Mouse (Mus musculus) v-Abl transformed pro-B cells (cell line): ENCODE data around the gene Ghrhr.

Experiments used
- in situ Hi-C, 2 experiments: fragments of 400-800 bp; cut with MboI; formaldehyde crosslinking; loops; one replicate each; pipeline ENCODE4 v1.15.1; 2025; ENCODE audit not compliant: unreplicated experiment in 2 of 2

Gene Ghrhr

GRCm38 (mm10) chr6:55376076-55376475 is at the start of gene Ghrhr:
Gene Ghrhr, plus strand, starts transcription at chr6:55376295.
- in situ Hi-C loops: no loop called here

GRCm38 (mm10) chr6:55326299-55326698 is 49.8 kb upstream of the Ghrhr start:
- in situ Hi-C loops: no loop called here

- in situ Hi-C loops: no loop called here
Measured at GRCm38 (mm10) chr6:55327326-55327725, 48.8 kb upstream of the Ghrhr start.

GRCm38 (mm10) chr6:55328179-55328578 is 47.9 kb upstream of the Ghrhr start:
- in situ Hi-C loops: no loop called here

GRCm38 (mm10) chr6:55331315-55331714 is 44.8 kb upstream of the Ghrhr start:
- in situ Hi-C loops: no loop called here

- in situ Hi-C loops: no loop called here
Measured at GRCm38 (mm10) chr6:55332100-55332772, 43.9 kb upstream of the Ghrhr start.

- in situ Hi-C loops: no loop called here
Measured at GRCm38 (mm10) chr6:55332773-55333109, 43.4 kb upstream of the Ghrhr start.

- in situ Hi-C loops: no loop called here
Measured at GRCm38 (mm10) chr6:55335989-55336514, 40.0 kb upstream of the Ghrhr start, which contains the start of gene Aqp1. Gene Aqp1, plus strand, starts transcription at chr6:55336432.

GRCm38 (mm10) chr6:55337242-55337641 is 38.9 kb upstream of the Ghrhr start:
- in situ Hi-C loops: no loop called here

- in situ Hi-C loops: no loop called here
Measured at GRCm38 (mm10) chr6:55338077-55338476, 38.0 kb upstream of the Ghrhr start.

GRCm38 (mm10) chr6:55338934-55339825 is 36.9 kb upstream of the Ghrhr start:
- in situ Hi-C loops: no loop called here

- in situ Hi-C loops: no loop called here
Measured at GRCm38 (mm10) chr6:55341688-55342087, 34.4 kb upstream of the Ghrhr start.

GRCm38 (mm10) chr6:55342328-55342727 is 33.8 kb upstream of the Ghrhr start:
- in situ Hi-C loops: no loop called here

GRCm38 (mm10) chr6:55343446-55343845 is 32.6 kb upstream of the Ghrhr start:
- in situ Hi-C loops: no loop called here

- in situ Hi-C loops: no loop called here
Measured at GRCm38 (mm10) chr6:55344291-55345016, 31.6 kb upstream of the Ghrhr start.

GRCm38 (mm10) chr6:55345264-55345663 is 30.8 kb upstream of the Ghrhr start:
- in situ Hi-C loops: no loop called here

- in situ Hi-C loops: no loop called here
Measured at GRCm38 (mm10) chr6:55346491-55346890, 29.6 kb upstream of the Ghrhr start.

GRCm38 (mm10) chr6:55347711-55348571 is 28.2 kb upstream of the Ghrhr start:
- in situ Hi-C loops: no loop called here

GRCm38 (mm10) chr6:55349231-55349630 is 26.9 kb upstream of the Ghrhr start:
- in situ Hi-C loops: no loop called here

GRCm38 (mm10) chr6:55350383-55350952 is 25.6 kb upstream of the Ghrhr start:
- in situ Hi-C loops: no loop called here
